Mouse (Mus musculus): ENCODE measurements around the gene Pik3c2g. TPM values are rescaled to one million over a fixed set of nuclear protein-coding genes. Genes with fewer than 3 reads are reported as not detected.

Pik3c2g gene
- total and polyA plus RNA-seq, 3 experiments: not detected

DNA sequence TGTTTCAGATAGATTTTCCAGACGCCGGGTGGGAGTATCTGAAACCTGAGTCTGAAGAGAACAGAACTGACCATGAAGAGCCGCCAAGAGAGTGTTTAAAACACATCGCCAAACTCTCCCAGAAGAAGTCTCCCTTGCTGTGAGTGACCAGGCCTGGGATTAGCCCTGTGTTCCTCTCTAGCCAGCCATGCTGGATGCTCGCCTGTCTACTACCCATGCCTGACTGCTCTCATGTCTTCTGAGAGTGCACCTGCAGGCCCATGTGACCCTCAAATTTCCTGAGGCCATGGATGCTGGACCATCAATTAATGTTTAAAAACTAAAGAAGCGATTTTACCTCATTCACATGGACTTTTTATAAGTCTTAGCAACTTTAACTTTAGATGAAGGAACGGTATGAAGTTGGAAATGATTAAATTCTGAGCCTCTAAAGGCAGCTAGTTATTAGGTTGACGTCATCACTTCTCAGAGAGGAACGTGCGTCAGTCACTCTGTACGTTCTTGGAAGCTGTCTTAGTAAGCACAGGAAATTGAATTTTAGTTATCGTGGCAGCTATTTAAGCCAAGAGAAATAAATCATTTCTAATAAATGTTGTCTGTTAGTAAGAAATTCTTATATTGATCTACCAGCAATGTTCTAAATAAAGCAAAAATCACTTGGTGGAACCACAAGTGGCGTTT lies 161.2 kb downstream of the Pik3c2g start:
- Histone ChIP-seq H3K9me3 (replicated peaks; ENCODE audit: insufficient read depth, low read length) (no peaks in the 10 kb centered on the region), H3K79me2 (ENCODE audit: control insufficient read depth, insufficient read depth, low read length, poor library complexity) (no peaks in the 10 kb centered on the region), H3K4me1 (ENCODE audit: control insufficient read depth in 1 of 2, insufficient read depth in 2 of 2, low read length in 2 of 2) (no peaks in the 10 kb centered on the region), H3K36me3 (ENCODE audit: control insufficient read depth in 1 of 2, insufficient read depth in 2 of 2, low read length in 2 of 2) (no peaks in the 10 kb centered on the region), H3K27me3 (ENCODE audit: control insufficient read depth in 1 of 2, insufficient read depth in 2 of 2, low read length in 2 of 2) (no peaks in the 10 kb centered on the region), H3K9ac (ENCODE audit: control insufficient read depth, low read depth, low read length, poor library complexity, severe bottlenecking) (no peak overlapping the region), H3K4me3 (ENCODE audit: control insufficient read depth in 1 of 2, insufficient read depth in 1 of 2, low read depth in 2 of 2, low read length in 2 of 2) (no peak overlapping the region), H3K27ac (ENCODE audit: control insufficient read depth, low read depth, low read length) (no peak overlapping the region)
- DNase-seq (ENCODE audit: low read depth, low spot score): no peak
- no peak for TF ChIP-seq POLR2AphosphoS5 (IDR thresholded peaks at IDR 0.05; ENCODE audit: borderline replicate concordance, low read depth, low read length)
- TF ChIP-seq E2F4 (IDR thresholded peaks at IDR 0.05; ENCODE audit: borderline replicate concordance, low read depth, low read length): no peak
- TF ChIP-seq GATA1 (IDR thresholded peaks at IDR 0.05; ENCODE audit: low read depth, low read length): no peak

- Histone ChIP-seq H3K36me3 (ENCODE audit: control insufficient read depth in 1 of 2, insufficient read depth in 2 of 2, low read length in 2 of 2) (no peaks in the 10 kb centered on the region), H3K4me3 (ENCODE audit: control insufficient read depth in 1 of 2, insufficient read depth in 1 of 2, low read depth in 2 of 2, low read length in 2 of 2) (no peak overlapping the region), H3K4me1 (ENCODE audit: control insufficient read depth in 1 of 2, insufficient read depth in 2 of 2, low read length in 2 of 2) (no peaks in the 10 kb centered on the region), H3K79me2 (ENCODE audit: control insufficient read depth, insufficient read depth, low read length, poor library complexity) (no peaks in the 10 kb centered on the region), H3K9ac (ENCODE audit: control insufficient read depth, low read depth, low read length, poor library complexity, severe bottlenecking) (no peak overlapping the region), H3K9me3 (replicated peaks; ENCODE audit: insufficient read depth, low read length) (no peaks in the 10 kb centered on the region), H3K27me3 (ENCODE audit: control insufficient read depth in 1 of 2, insufficient read depth in 2 of 2, low read length in 2 of 2) (no peaks in the 10 kb centered on the region), H3K27ac (ENCODE audit: control insufficient read depth, low read depth, low read length) (no peak overlapping the region)
- no peak for TF ChIP-seq ZC3H11A (IDR thresholded peaks at IDR 0.05; ENCODE audit: low read depth, low read length)
- TF ChIP-seq MYC (IDR thresholded peaks at IDR 0.05; ENCODE audit: low read depth, low read length): no peak
- TF ChIP-seq RCOR1 (IDR thresholded peaks at IDR 0.05; ENCODE audit: low read depth, low read length): no peak
- no peak for TF ChIP-seq POLR2A (IDR thresholded peaks at IDR 0.05; ENCODE audit: control insufficient read depth in 1 of 2, insufficient read depth in 1 of 2, low read depth in 1 of 2, low read length in 2 of 2, poor library complexity in 1 of 2)
- TF ChIP-seq MAX (IDR thresholded peaks at IDR 0.05; ENCODE audit: low read length): no peak
- TF ChIP-seq ZNF384 (IDR thresholded peaks at IDR 0.05; ENCODE audit: low read depth, low read length): no peak
- no peak for TF ChIP-seq SIN3A (IDR thresholded peaks at IDR 0.05; ENCODE audit: low read length)
- TF ChIP-seq ZMIZ1 (IDR thresholded peaks at IDR 0.05; ENCODE audit: low read depth, low read length): no peak
- TF ChIP-seq MYB (IDR thresholded peaks at IDR 0.05; ENCODE audit: low read depth, low read length): no peak
- TF ChIP-seq RAD21 (IDR thresholded peaks at IDR 0.05; ENCODE audit: low read depth, low read length): no peak
- TF ChIP-seq ETS1 (IDR thresholded peaks at IDR 0.05; ENCODE audit: low read depth, low read length): no peak
- no peak for TF ChIP-seq NELFE (IDR thresholded peaks at IDR 0.05; ENCODE audit: low read depth, low read length)
- no peak for DNase-seq (ENCODE audit: low read depth, low spot score)
Measured at GRCm38 (mm10) chr6:139750599-139750998, 163.6 kb downstream of the Pik3c2g start.

GRCm38 (mm10) chr6:139751022-139751421 lies 164.0 kb downstream of the Pik3c2g start:
- H3K79me2 ChIP-seq (ENCODE audit: control insufficient read depth, insufficient read depth, low read length, poor library complexity): no peaks in the 10 kb centered on the region
- no peak overlapping the region for H3K4me3 ChIP-seq (ENCODE audit: control insufficient read depth in 1 of 2, insufficient read depth in 1 of 2, low read depth in 2 of 2, low read length in 2 of 2)
- H3K27me3 ChIP-seq (ENCODE audit: control insufficient read depth in 1 of 2, insufficient read depth in 2 of 2, low read length in 2 of 2): no peaks in the 10 kb centered on the region
- TF ChIP-seq ZC3H11A (IDR thresholded peaks at IDR 0.05; ENCODE audit: low read depth, low read length) (no peak), MAFK (IDR thresholded peaks at IDR 0.05; ENCODE audit: borderline replicate concordance, low read depth, low read length) (no peak), ZNF384 (IDR thresholded peaks at IDR 0.05; ENCODE audit: low read depth, low read length) (no peak), MYC (IDR thresholded peaks at IDR 0.05; ENCODE audit: low read depth, low read length) (no peak), USF1 (IDR thresholded peaks at IDR 0.05; ENCODE audit: low read depth, low read length) (no peak), ELF1 (IDR thresholded peaks at IDR 0.05; ENCODE audit: low read depth, low read length) (no peak)
- no peak overlapping the region for H3K27ac ChIP-seq (ENCODE audit: control insufficient read depth, low read depth, low read length)
- no peaks in the 10 kb centered on the region for H3K36me3 ChIP-seq (ENCODE audit: control insufficient read depth in 1 of 2, insufficient read depth in 2 of 2, low read length in 2 of 2)
- no peaks in the 10 kb centered on the region for H3K4me1 ChIP-seq (ENCODE audit: control insufficient read depth in 1 of 2, insufficient read depth in 2 of 2, low read length in 2 of 2)
- H3K9me3 ChIP-seq (replicated peaks; ENCODE audit: insufficient read depth, low read length): no peaks in the 10 kb centered on the region
- no peak for DNase-seq (ENCODE audit: low read depth, low spot score)
- no peak overlapping the region for H3K9ac ChIP-seq (ENCODE audit: control insufficient read depth, low read depth, low read length, poor library complexity, severe bottlenecking)

All from MEL (cell line).